Mouse (Mus musculus) liver, adult 2 months (tissue): ENCODE results near the gene Cd274. TPM values are rescaled to one million over a fixed set of nuclear protein-coding genes. Genes with fewer than 3 reads are reported as not detected.

Experiments
- DNase-seq: peaks from one replicate; pipeline ENCODE4 v3.0.0-alpha.2; 2011; ENCODE audit warnings: low read depth, low spot score; ENCODE audit errors: extremely low read depth
- H3K27ac ChIP-seq: fragments of 200-500 bp; replicated peaks from 2 replicates; pipeline ENCODE4 v1.5.1; 2012; ENCODE audit warnings: low read depth, mild to moderate bottlenecking, control low read depth, inconsistent platforms, low read length; ENCODE audit not compliant: insufficient read depth
- H3K27me3 ChIP-seq: fragments of 200-500 bp; 2 replicates; pipeline ENCODE4 v1.6.1; 2012; ENCODE audit warnings: mild to moderate bottlenecking, moderate library complexity, low read length, inconsistent platforms; ENCODE audit not compliant: control insufficient read depth, insufficient read depth
- H3K36me3 ChIP-seq: fragments of 200-500 bp; 2 replicates; pipeline ENCODE4 v1.6.1; 2012; ENCODE audit warnings: low read length, inconsistent platforms; ENCODE audit not compliant: control insufficient read depth, insufficient read depth
- H3K4me1 ChIP-seq: fragments of 200-500 bp; 2 replicates; pipeline ENCODE4 v1.6.1; 2011; ENCODE audit warnings: low read length; ENCODE audit not compliant: control insufficient read depth, insufficient read depth
- H3K4me3 ChIP-seq: fragments of 200-500 bp; 2 replicates; pipeline ENCODE4 v1.5.1; 2011; ENCODE audit warnings: low read depth, mild to moderate bottlenecking, control low read depth, low read length, moderate library complexity; ENCODE audit not compliant: insufficient read depth
- H3K79me2 ChIP-seq: fragments of 200-500 bp; 2 replicates; pipeline ENCODE4 v1.6.1; 2012; ENCODE audit warnings: inconsistent platforms, mild to moderate bottlenecking, low read length, moderate library complexity; ENCODE audit not compliant: control insufficient read depth, insufficient read depth
- H3K9ac ChIP-seq: fragments of 200-500 bp; 2 replicates; pipeline ENCODE4 v1.6.1; 2012; ENCODE audit warnings: low read depth, mild to moderate bottlenecking, control low read depth, inconsistent platforms, low read length
- CTCF ChIP-seq: fragments of 200-500 bp; IDR thresholded peaks from 2 replicates; pipeline ENCODE4 v1.5.1; 2011; ENCODE audit warnings: low read depth, low read length, control low read depth
- POLR2A ChIP-seq: fragments of 200-500 bp; IDR thresholded peaks from 2 replicates; pipeline ENCODE4 v1.6.1; 2011; ENCODE audit warnings: low read length, control low read depth; ENCODE audit not compliant: insufficient read depth; ENCODE audit errors: extremely low read depth
- WGBS: fragments of 180-500 bp; shearing (Covaris S2); methylation state at CpG from one replicate; pipeline ENCODE4 v1.1.7; 2018; 5-methylcytosine and 5-hydroxymethylcytosine counted together
- polyA plus RNA-seq: library from polyadenylated mRNA; depleted of rRNA; stranded (reverse); fragments of >200 nt; gene quantifications from 2 replicates; pipeline ENCODE4 v1.2.3, GENCODE M21; 2012
- total RNA-seq: library from RNA; depleted of rRNA; stranded (reverse); fragments of >200 nt; gene quantifications from 2 replicates; pipeline ENCODE4 v1.2.3, GENCODE M21; 2014

Gene Cd274
- total and polyA plus RNA-seq, 2 experiments: 1.2 to 2.1 TPM

DNA sequence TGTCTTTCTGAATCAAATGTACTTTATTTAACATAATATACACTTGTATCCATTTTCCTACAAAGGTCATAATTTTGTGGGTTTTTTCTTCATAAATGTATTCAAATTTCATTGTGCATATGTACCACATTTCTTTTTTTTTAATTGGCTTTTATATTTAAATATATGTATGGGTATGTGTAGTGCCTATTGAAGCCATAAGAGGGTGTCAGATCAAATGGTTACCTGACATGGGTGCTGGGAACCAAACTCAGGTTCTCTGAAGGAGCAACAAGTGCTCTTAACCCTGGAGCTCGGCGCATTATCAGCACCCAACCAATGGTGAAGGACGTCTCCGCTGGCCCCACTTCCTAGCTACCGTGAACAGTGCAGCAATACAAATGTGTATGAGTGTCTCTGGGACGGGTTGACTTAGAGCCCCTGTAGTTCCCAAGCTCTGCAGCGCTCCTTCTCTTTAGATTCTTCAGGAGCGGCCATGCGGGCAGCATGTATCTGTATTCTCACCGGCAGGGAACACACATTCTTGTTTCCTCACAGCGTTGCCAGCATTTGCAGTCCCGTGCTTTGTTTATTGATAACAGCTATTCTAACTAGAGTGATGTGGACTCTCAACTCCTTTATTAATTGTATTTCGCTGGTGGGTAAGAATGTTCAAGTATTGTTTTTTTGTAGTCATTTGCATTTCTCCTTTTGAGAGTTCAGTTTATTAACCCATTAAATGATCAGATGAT is 40.3 kb upstream of the Cd274 start:
- Histone ChIP-seq H3K4me1 (no peaks in the 10 kb centered on the region), H3K27ac (no peak overlapping the region), H3K27me3 (no peaks in the 10 kb centered on the region), H3K79me2 (no peaks in the 10 kb centered on the region), H3K4me3 (no peak overlapping the region), H3K9ac (no peak overlapping the region), H3K36me3 (no peaks in the 10 kb centered on the region)
- WGBS: 81% methylated on average over 13 of the region's 13 CpGs
- no peak for DNase-seq
- no peak for TF ChIP-seq CTCF

DNA sequence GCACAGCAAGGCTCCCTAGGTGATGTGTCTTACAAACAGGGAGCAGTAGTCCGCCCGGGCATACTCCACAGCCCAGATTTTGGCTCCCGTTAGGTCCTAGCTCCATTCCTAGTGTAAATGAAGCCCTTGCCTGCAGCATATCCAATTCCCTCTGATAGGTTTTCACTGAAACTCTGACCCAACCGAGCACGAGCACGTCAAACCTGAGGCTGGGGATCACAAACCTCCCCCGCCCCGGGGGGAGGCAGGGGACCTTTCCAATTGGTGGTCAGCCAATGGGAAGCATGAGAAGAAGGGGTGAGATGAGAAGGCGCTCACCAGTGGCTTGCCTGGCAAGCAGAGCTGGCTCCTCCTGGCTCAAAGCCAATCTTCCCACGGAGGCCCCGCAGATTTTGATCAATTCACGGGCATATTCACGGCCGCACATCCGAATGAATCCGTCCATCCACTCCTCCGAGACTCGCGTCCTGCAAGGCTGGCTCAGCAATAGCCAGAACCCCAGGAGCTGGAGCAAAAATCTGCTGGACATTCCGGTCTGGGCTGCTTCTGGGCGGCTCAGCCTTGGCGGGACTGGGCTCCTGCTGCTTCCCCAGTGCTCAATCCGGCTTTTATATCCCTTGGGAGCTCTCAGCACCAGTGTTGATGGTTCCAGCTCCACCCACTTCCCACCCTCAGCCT is 33.0 kb upstream of the Cd274 start, which contains the start of gene Rln1:
TSS of gene Rln1 (minus strand) at position 603 of the 678 bp plus-strand sequence.
- 8% methylated on average over 23 of the region's 23 CpGs for WGBS
- Histone ChIP-seq H3K27ac (no peak within 1 kb of the TSS), H3K4me1 (no peaks in the 10 kb centered on the region), H3K27me3 (peaks cover 5% of the 10 kb centered on the region; the same call in 1 of the 2 replicates), H3K9ac (no peak within 1 kb of the TSS), H3K36me3 (no peaks in the 10 kb centered on the region), H3K4me3 (0 out of 2 replicates have a peak within 1 kb of the TSS, but pooled peaks have one; percentile 5), H3K79me2 (no peaks in the 10 kb centered on the region)
- DNase-seq: no peak
- TF ChIP-seq CTCF: no peak
- no peak for TF ChIP-seq POLR2A

- WGBS: 92% methylated on average over 2 of the region's 2 CpGs
- no peak for DNase-seq
- TF ChIP-seq POLR2A (no peak), CTCF (no peak)
- Histone ChIP-seq H3K9ac (no peak overlapping the region), H3K4me1 (no peaks in the 10 kb centered on the region), H3K27me3 (peaks cover 5% of the 10 kb centered on the region; the same call in 1 of the 2 replicates), H3K36me3 (no peaks in the 10 kb centered on the region), H3K79me2 (no peaks in the 10 kb centered on the region), H3K27ac (no peak overlapping the region), H3K4me3 (no peak overlapping the region)
These were observed 30.6 kb upstream of the Cd274 start for GRCm38 (mm10) chr19:29336624-29337023.

- DNase-seq: no peak
- Histone ChIP-seq H3K4me1 (no peaks in the 10 kb centered on the region; the same call in 1 of the 2 replicates), H3K27me3 (no peaks in the 10 kb centered on the region), H3K79me2 (no peaks in the 10 kb centered on the region), H3K27ac (no peak overlapping the region), H3K4me3 (no peak overlapping the region), H3K36me3 (no peaks in the 10 kb centered on the region), H3K9ac (no peak overlapping the region)
- TF ChIP-seq POLR2A (no peak), CTCF (no peak)
- WGBS: 81% methylated on average over 4 of the region's 4 CpGs
These were observed 26.2 kb upstream of the Cd274 start for GRCm38 (mm10) chr19:29341029-29341428.

- Histone ChIP-seq H3K27ac (no peak overlapping the region), H3K27me3 (no peaks in the 10 kb centered on the region), H3K4me1 (no peaks in the 10 kb centered on the region; the same call in 1 of the 2 replicates), H3K36me3 (no peaks in the 10 kb centered on the region), H3K79me2 (no peaks in the 10 kb centered on the region), H3K9ac (no peak overlapping the region), H3K4me3 (no peak overlapping the region)
- no peak for DNase-seq
- TF ChIP-seq POLR2A (no peak), CTCF (no peak)
- WGBS: 93% methylated on average over 6 of the region's 6 CpGs
These were observed 25.0 kb upstream of the Cd274 start for GRCm38 (mm10) chr19:29342281-29342680.

- Histone ChIP-seq H3K27me3 (no peaks in the 10 kb centered on the region), H3K36me3 (no peaks in the 10 kb centered on the region), H3K79me2 (no peaks in the 10 kb centered on the region), H3K4me1 (no peaks in the 10 kb centered on the region; the same call in 1 of the 2 replicates), H3K9ac (no peak overlapping the region), H3K4me3 (no peak overlapping the region), H3K27ac (no peak overlapping the region)
- TF ChIP-seq POLR2A (no peak), CTCF (no peak)
- DNase-seq: no peak
These were observed 22.4 kb upstream of the Cd274 start for GRCm38 (mm10) chr19:29344868-29345267.
